Mouse (Mus musculus): ENCODE data around the gene Por. TPM values are rescaled to one million over a fixed set of nuclear protein-coding genes. Genes with fewer than 3 reads are reported as not detected.

The Por gene
- polyA plus RNA-seq, 1 experiment from 2014 or later, result 106 TPM

DNA sequence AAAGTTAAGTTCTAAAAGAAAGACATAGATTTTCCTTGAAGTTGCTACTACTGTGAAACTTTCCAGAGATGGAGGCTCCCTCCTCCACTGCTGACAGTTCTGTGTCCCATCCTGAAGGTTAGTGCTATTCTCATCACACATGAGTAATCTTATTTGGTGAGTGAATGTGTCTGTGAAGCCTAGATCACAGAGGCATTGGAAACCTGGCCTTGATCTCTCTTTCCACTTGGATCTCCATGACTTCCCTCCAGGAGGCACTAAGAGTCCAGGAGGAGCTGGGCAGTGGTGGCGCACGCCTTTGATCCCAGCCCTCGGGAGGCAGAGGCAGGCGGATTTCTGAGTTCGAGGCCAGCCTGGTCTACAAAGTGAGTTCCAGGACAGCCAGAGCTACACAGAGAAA is 12.2 kb downstream of the Por start:
- Histone ChIP-seq H3K9ac (no peak overlapping the region), H3K4me2 (no peak overlapping the region), H3K9me3 (no peaks in the 10 kb centered on the region), H3K4me1 (replicated peaks) (no peaks in the 10 kb centered on the region), H3K4me3 (no peak overlapping the region), H3K36me3 (no peaks in the 10 kb centered on the region), H3K27me3 (no peaks in the 10 kb centered on the region), H3K27ac (replicated peaks) (no peak overlapping the region)
- 93% methylated on average over 5 of the region's 5 CpGs for WGBS
- no peak for ATAC-seq (ENCODE audit: low FRiP score, low read depth)

DNA sequence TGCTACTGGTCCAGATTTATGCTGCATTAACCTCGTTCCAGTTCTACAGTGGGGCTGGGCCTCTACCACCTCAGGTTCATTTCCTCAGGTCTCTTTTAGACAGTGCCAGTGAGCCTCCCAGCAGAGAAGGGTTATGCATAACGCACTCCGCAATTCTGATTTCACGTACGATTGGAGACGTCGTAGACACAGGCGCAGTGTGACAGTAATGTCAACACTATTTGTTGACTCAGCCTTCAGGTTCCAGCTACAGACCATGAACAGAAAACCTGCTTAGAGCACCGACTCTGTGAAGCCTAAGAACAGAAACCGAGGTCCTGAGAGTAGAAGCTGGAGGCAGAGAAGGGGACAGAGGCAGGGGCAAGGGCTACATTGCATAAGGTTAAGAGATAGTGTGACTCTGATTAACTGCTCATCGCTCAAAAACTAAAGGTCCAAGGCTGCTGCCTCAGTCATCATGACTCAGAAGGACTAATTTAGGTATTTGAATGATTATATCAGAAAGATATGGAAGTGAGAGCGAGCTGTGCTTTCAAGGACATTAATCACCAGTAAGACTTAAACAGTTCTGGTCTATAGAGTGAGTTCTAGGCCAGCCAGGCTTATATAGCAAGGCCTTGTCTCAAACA is 13.2 kb downstream of the Por start:
- no peaks in the 10 kb centered on the region for H3K27me3 ChIP-seq
- no peak for ATAC-seq (ENCODE audit: low FRiP score, low read depth)
- no peak overlapping the region for H3K9ac ChIP-seq
- no peaks in the 10 kb centered on the region; the same call in 1 of the 2 replicates for H3K4me1 ChIP-seq (replicated peaks)
- no peak overlapping the region for H3K4me3 ChIP-seq
- H3K27ac ChIP-seq (replicated peaks), result no peak overlapping the region
- H3K9me3 ChIP-seq, result no peaks in the 10 kb centered on the region
- 89% methylated on average over 12 of the region's 12 CpGs for WGBS
- H3K36me3 ChIP-seq, result no peaks in the 10 kb centered on the region
- H3K4me2 ChIP-seq, result no peak overlapping the region

DNA sequence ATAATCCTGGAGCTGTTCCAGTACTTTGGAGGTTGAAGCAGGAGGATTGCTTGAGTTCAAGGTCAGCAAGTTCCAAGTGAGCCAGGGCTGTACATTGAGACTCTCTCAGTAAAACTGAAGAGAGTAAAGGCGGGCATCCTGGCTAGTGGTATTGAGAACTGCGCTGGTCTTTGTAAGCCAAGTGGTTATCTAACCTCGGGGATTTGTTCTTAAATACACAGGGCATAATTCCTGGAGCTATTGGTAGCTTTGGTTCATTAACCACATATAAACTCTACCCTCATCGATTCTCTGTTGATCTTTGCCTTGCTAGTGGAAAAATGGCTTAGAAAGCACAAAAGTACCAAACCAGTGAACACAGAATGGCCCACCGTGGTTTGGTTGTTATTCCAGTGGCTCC is 20.6 kb downstream of the Por start:
- Histone ChIP-seq H3K27me3 (no peaks in the 10 kb centered on the region), H3K4me3 (peak overlapping the region; percentile 88), H3K4me1 (replicated peaks) (peaks cover 22% of the 10 kb centered on the region), H3K9ac (no peak overlapping the region), H3K9me3 (no peaks in the 10 kb centered on the region), H3K4me2 (peak overlapping the region; percentile 85), H3K36me3 (no peaks in the 10 kb centered on the region), H3K27ac (replicated peaks) (no peak overlapping the region)
- 81% methylated on average over 5 of the region's 5 CpGs for WGBS
- ATAC-seq (ENCODE audit: low FRiP score, low read depth), result no peak

DNA sequence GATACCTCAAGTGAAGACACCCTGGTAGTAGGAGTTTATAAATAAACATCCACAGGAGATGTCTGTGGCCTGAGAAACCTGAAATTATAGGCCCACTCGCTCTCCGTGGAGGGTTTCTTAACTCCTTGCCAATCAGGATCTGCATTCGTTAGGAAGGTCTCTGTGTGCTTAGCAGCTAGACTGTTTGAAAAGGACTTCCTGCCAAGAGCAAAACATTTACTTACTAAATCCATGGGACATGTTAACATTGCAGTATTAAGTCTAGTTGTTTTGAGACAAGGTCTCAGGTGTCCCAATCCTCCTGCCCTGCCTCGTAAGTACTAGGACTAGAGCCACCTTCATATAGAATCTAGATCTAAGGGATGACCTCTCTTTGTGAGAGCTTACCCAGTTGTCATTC is 21.4 kb downstream of the Por start:
- WGBS, result 79% methylated on average over 4 of the region's 4 CpGs
- Histone ChIP-seq H3K9me3 (no peaks in the 10 kb centered on the region), H3K4me3 (no peak overlapping the region), H3K4me1 (replicated peaks) (peaks cover 22% of the 10 kb centered on the region), H3K9ac (no peak overlapping the region), H3K27me3 (no peaks in the 10 kb centered on the region), H3K36me3 (no peaks in the 10 kb centered on the region), H3K4me2 (0 out of 2 replicates have a peak overlapping the region, but pooled peaks have one; percentile 85), H3K27ac (replicated peaks) (no peak overlapping the region)
- ATAC-seq (ENCODE audit: low FRiP score, low read depth), result no peak

DNA sequence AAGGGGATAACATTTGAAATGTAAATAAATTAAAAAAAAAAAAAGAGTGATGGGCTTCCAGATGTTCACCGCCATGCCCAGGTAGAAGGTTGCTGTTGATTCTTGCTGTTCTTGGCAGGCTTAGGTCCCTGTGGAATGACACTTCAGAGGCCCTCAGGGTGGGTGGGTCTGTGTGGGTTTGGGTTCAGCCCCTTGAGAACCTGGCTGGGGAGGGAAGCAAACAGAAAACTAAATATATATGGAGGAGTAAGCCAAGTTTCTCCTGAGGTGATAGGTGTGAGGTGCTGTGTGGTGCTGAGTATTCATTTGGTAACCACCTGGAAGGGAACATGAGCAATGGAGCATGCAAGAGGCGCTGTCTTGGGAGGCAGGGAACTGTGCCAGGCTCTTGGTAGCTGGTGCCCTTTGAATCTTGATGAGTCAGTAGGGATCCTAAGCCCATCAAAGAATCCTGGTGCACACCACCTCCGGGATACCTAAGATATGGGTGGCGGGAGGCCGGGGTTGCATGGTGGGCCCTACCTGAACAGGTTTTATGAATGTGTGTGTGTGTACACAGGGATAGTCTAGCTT is 23.5 kb downstream of the Por start:
- Histone ChIP-seq H3K9ac (no peak overlapping the region), H3K27ac (replicated peaks) (no peak overlapping the region), H3K4me2 (no peak overlapping the region), H3K36me3 (no peaks in the 10 kb centered on the region), H3K27me3 (no peaks in the 10 kb centered on the region), H3K4me3 (no peak overlapping the region), H3K4me1 (replicated peaks) (peaks cover 22% of the 10 kb centered on the region), H3K9me3 (no peaks in the 10 kb centered on the region)
- ATAC-seq (ENCODE audit: low FRiP score, low read depth), result no peak
- 94% methylated on average over 5 of the region's 5 CpGs for WGBS

DNA sequence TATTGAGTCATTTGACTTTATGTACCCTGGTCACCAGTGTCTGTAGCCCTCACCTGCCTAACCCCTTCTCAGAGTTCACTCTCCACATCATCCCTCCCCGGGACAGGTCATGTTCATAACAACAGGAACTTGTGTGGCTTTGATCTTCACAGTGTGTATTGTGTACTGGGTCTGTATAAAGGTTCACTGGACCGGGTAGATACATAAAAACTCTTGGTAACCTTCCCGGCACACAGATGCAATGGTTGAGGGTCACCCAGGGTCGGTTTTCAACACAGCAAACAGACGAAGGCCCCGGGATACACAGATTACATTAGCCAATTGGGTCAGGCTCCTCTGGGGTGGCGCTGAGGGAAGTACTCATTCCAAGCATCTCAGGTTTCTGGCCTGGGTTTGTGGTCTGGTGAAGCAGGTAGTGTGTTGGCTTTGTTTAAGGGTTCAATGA is 25.5 kb downstream of the Por start:
- no peaks in the 10 kb centered on the region for H3K27me3 ChIP-seq
- no peak overlapping the region for H3K4me2 ChIP-seq
- H3K9me3 ChIP-seq, result no peaks in the 10 kb centered on the region
- H3K4me1 ChIP-seq (replicated peaks), result peaks cover 14% of the 10 kb centered on the region
- ATAC-seq (ENCODE audit: low FRiP score, low read depth), result no peak
- H3K27ac ChIP-seq (replicated peaks), result no peak overlapping the region
- no peak overlapping the region for H3K9ac ChIP-seq
- H3K36me3 ChIP-seq, result no peaks in the 10 kb centered on the region
- H3K4me3 ChIP-seq, result no peak overlapping the region
- 76% methylated on average over 7 of the region's 7 CpGs for WGBS

DNA sequence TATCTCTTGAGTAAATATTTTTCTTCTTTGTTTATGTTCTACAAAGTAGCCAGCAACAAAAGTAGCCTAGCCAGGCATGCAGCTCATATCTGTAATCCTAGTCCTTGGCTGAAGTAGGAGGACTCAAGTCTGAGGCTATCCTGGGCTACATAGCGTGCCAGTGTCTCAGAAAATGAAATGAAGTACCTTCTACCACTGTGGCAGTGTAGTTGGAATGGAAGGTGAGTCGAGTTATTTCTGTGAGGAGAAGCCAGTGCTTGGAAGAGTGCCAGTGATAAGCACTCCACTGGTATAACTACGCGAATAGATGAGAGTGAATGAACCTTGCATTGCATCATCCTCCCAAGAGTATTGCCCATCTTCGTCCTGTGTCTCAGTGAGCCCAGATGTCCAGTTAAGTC is 27.9 kb downstream of the Por start:
- H3K27me3 ChIP-seq, result no peaks in the 10 kb centered on the region
- 83% methylated on average over 5 of the region's 5 CpGs for WGBS
- H3K4me1 ChIP-seq (replicated peaks), result no peaks in the 10 kb centered on the region
- H3K9me3 ChIP-seq, result no peaks in the 10 kb centered on the region
- no peak overlapping the region for H3K9ac ChIP-seq
- H3K4me2 ChIP-seq, result no peak overlapping the region
- no peaks in the 10 kb centered on the region for H3K36me3 ChIP-seq
- no peak for ATAC-seq (ENCODE audit: low FRiP score, low read depth)
- H3K4me3 ChIP-seq, result no peak overlapping the region
- no peak overlapping the region for H3K27ac ChIP-seq (replicated peaks)

DNA sequence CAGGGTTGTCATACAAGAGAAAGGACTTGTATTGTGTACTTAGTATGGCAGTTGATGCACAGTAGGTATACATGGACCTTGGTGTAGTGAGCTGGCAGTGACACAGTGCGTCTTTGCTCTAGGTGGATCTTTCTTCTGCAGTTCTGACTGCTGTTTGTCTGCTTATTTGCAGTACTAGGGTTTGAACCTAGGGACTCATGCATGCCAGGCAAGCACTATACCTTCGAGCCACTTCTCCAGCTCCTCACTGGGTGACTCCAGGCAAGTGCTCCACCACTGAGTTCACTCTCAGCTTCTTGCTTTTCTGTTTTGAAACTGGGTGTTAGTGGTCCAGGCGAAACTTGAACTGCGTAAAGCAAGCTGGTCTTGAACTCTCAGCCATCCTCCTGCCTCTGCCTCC is 31.8 kb downstream of the Por start:
- no peak overlapping the region for H3K27ac ChIP-seq (replicated peaks)
- H3K4me3 ChIP-seq, result no peak overlapping the region
- H3K4me2 ChIP-seq, result no peak overlapping the region
- 96% methylated on average over 4 of the region's 4 CpGs for WGBS
- no peak for ATAC-seq (ENCODE audit: low FRiP score, low read depth)
- H3K9ac ChIP-seq, result no peak overlapping the region
- H3K9me3 ChIP-seq, result no peaks in the 10 kb centered on the region
- no peaks in the 10 kb centered on the region for H3K36me3 ChIP-seq
- no peaks in the 10 kb centered on the region for H3K4me1 ChIP-seq (replicated peaks)
- no peaks in the 10 kb centered on the region for H3K27me3 ChIP-seq

DNA sequence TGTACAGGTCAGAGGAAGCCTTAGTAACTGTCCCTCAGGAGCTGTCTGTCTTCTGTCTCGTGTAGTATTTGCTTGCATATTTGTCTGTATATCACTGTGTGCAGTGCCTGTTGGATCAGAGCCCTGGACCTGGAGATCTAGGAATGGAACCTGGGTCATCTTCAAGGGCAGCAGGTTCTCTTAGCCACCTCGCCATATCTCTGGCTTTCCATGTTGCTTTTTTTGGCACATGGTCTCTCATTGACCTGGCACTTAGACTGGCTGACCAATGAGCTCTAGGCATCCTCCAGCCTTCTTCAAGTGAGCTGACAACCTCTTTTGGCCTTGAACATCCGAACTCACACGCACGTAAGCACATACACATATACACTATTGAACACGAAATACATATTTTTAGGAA is 32.4 kb downstream of the Por start:
- H3K4me2 ChIP-seq, result no peak overlapping the region
- 86% methylated on average over 6 of the region's 6 CpGs for WGBS
- H3K27me3 ChIP-seq, result no peaks in the 10 kb centered on the region
- H3K4me1 ChIP-seq (replicated peaks), result no peaks in the 10 kb centered on the region
- H3K9me3 ChIP-seq, result no peaks in the 10 kb centered on the region
- no peak for ATAC-seq (ENCODE audit: low FRiP score, low read depth)
- no peak overlapping the region for H3K9ac ChIP-seq
- no peak overlapping the region for H3K4me3 ChIP-seq
- no peaks in the 10 kb centered on the region for H3K36me3 ChIP-seq
- no peak overlapping the region for H3K27ac ChIP-seq (replicated peaks)

DNA sequence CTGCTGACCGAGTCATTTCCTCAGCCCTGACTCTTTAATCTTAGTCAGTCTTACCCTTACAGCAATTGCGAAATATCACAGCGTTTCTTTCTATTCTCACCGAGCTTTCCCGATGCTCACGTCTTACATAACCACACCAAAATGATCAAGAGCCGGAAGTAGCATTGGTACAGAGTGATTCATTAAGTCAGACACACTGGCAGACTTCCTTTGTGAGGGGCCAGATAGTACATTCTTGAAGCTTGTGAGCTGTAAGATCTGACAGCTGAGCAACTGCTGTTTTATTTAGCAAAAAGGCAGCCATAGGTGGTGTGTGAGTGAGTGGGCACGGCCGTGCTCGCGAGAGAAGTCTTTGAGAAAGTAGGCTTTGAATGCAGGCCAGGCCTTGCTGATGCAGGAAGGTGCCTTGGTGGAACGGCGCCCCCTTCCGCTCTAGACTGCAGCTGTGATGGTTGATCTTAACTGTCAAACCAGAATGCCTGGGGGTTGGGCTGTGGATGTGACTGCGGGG is 32.9 kb downstream of the Por start:
- no peak overlapping the region for H3K27ac ChIP-seq (replicated peaks)
- no peaks in the 10 kb centered on the region for H3K4me1 ChIP-seq (replicated peaks)
- H3K9ac ChIP-seq, result no peak overlapping the region
- no peaks in the 10 kb centered on the region for H3K27me3 ChIP-seq
- H3K36me3 ChIP-seq, result no peaks in the 10 kb centered on the region
- WGBS, result 75% methylated on average over 15 of the region's 15 CpGs
- H3K4me2 ChIP-seq, result no peak overlapping the region
- ATAC-seq (ENCODE audit: low FRiP score, low read depth), result no peak
- no peak overlapping the region for H3K4me3 ChIP-seq
- no peaks in the 10 kb centered on the region for H3K9me3 ChIP-seq

DNA sequence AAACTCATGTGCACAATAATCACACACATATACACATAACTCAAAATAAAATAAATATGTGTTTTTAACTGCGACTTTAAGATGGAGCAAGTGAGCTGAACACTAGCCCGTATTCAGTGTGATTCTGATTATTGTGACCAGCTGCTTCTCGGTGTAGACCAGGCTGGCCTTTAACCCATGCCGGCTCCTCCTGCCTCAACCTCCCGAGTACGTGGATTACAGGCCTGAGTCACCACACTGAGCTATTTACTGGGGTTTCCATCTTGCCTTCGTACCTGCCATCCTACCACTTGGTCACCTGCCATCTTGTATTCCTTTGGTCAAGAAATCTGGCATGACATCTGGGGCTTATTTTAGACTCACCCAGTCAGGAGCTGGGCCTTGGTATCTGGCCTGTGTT is 33.6 kb downstream of the Por start:
- Histone ChIP-seq H3K4me3 (no peak overlapping the region), H3K27me3 (no peaks in the 10 kb centered on the region), H3K27ac (replicated peaks) (no peak overlapping the region), H3K9ac (no peak overlapping the region), H3K4me2 (no peak overlapping the region), H3K4me1 (replicated peaks) (no peaks in the 10 kb centered on the region), H3K36me3 (no peaks in the 10 kb centered on the region), H3K9me3 (no peaks in the 10 kb centered on the region)
- no peak for ATAC-seq (ENCODE audit: low FRiP score, low read depth)
- WGBS, result 96% methylated on average over 7 of the region's 7 CpGs

DNA sequence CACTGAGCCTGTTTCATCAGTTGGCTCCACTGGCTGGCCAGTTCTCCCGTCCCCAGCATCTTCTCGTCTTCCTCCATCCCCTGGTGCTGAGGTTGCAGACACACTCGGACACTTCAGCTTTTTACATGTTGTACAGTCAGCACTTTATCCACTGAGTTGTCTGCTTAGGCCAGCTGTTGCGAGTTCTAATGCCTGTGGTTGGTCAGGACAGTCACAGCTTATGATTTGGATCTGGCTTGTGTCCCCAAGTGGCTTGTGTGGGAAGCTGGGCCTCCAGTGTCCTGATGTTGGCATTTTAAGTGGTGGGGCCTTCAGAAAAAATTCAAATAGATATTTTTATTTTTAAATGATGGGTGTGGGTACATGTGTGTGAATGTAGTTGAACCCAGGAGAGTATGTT is 35.5 kb downstream of the Por start:
- 92% methylated on average over 4 of the region's 4 CpGs for WGBS
- ATAC-seq (ENCODE audit: low FRiP score, low read depth), result no peak
- H3K4me2 ChIP-seq, result no peak overlapping the region
- H3K27me3 ChIP-seq, result no peaks in the 10 kb centered on the region
- 0 out of 2 replicates have a peak, but pooled peaks cover 3% of the 10 kb centered on the region for H3K36me3 ChIP-seq
- H3K27ac ChIP-seq (replicated peaks), result no peak overlapping the region
- H3K9ac ChIP-seq, result no peak overlapping the region
- no peak overlapping the region for H3K4me3 ChIP-seq
- H3K9me3 ChIP-seq, result no peaks in the 10 kb centered on the region
- H3K4me1 ChIP-seq (replicated peaks), result no peaks in the 10 kb centered on the region

DNA sequence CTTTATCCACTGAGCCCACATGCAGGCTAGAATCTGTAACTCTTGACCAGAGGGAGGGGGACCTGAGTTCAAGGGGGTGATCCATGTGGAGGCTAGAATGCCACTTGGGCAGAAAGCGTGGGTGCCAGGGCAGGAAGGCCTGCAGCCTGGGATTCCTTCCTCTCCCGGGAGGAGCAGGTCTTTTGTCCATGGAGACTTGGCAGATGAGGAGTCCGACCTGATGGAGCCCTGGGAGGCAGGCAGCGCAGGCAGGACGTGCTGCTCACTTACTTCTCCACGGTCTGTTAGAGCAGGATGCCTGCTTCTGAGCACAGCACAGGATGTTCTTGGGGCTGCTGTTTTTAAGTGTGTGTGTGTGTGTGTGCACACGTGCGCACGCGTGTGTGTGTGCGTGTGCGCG is 37.2 kb downstream of the Por start:
- H3K4me3 ChIP-seq, result no peak overlapping the region
- 87% methylated on average over 13 of the region's 13 CpGs for WGBS
- H3K27me3 ChIP-seq, result no peaks in the 10 kb centered on the region
- no peak overlapping the region for H3K4me2 ChIP-seq
- ATAC-seq (ENCODE audit: low FRiP score, low read depth), result no peak
- H3K9ac ChIP-seq, result no peak overlapping the region
- no peak overlapping the region for H3K27ac ChIP-seq (replicated peaks)
- H3K36me3 ChIP-seq, result 0 out of 2 replicates have a peak, but pooled peaks cover 3% of the 10 kb centered on the region
- no peaks in the 10 kb centered on the region for H3K4me1 ChIP-seq (replicated peaks)
- no peaks in the 10 kb centered on the region for H3K9me3 ChIP-seq
